Mouse (Mus musculus) hindbrain, embryonic 13.5 days (tissue): ENCODE data around the gene Prss57. TPM values are rescaled to one million over a fixed set of nuclear protein-coding genes. Genes with fewer than 3 reads are reported as not detected.

Experiments
- ATAC-seq: fragments of 200-750 bp; cut with Nextera tagmentation; 2 replicates; pipeline ENCODE4 v1.8.0; 2017; ENCODE audit warnings: moderate TSS enrichment; ENCODE audit not compliant: low FRiP score
- H3K27ac ChIP-seq: fragments of 300-500 bp; sonication (generic); 2 replicates; pipeline ENCODE4 v1.5.1; 2015; ENCODE audit warnings: inconsistent platforms, mild to moderate bottlenecking, moderate library complexity
- H3K27me3 ChIP-seq: fragments of 300-500 bp; sonication (generic); 2 replicates; pipeline ENCODE4 v1.6.1; 2015; ENCODE audit warnings: mild to moderate bottlenecking, inconsistent platforms
- H3K36me3 ChIP-seq: fragments of 300-500 bp; sonication (generic); 2 replicates; pipeline ENCODE4 v1.6.1; 2015; ENCODE audit warnings: mild to moderate bottlenecking, inconsistent platforms
- H3K4me1 ChIP-seq: fragments of 300-500 bp; sonication (generic); replicated peaks from 2 replicates; pipeline ENCODE4 v1.6.1; 2015; ENCODE audit warnings: inconsistent platforms
- H3K4me2 ChIP-seq: fragments of 300-500 bp; sonication (generic); 2 replicates; pipeline ENCODE4 v1.6.1; 2015; ENCODE audit warnings: inconsistent platforms, mild to moderate bottlenecking, moderate library complexity
- H3K4me3 ChIP-seq: fragments of 300-500 bp; sonication (generic); 2 replicates; pipeline ENCODE4 v1.5.1; 2015; ENCODE audit warnings: mild to moderate bottlenecking, inconsistent platforms
- H3K9ac ChIP-seq: fragments of 300-500 bp; sonication (generic); 2 replicates; pipeline ENCODE4 v1.6.1; 2015; ENCODE audit warnings: mild to moderate bottlenecking, inconsistent platforms
- H3K9me3 ChIP-seq: fragments of 300-500 bp; sonication (generic); 2 replicates; pipeline ENCODE4 v1.6.1; 2016; ENCODE audit warnings: inconsistent platforms
- WGBS: fragments of 180-500 bp; shearing (Covaris S2); methylation state at CpG from one replicate; pipeline ENCODE4 v1.1.7; 2015; 5-methylcytosine and 5-hydroxymethylcytosine counted together
- polyA plus RNA-seq: library from polyadenylated mRNA; unstranded; fragments of >200 nt; fragmentation: Nextera tagmentation; extraction: Ambion mirVana; gene quantifications from 2 replicates; pipeline ENCODE4 v1.2.1, GENCODE M21; 2015

Prss57 gene
- polyA plus RNA-seq, result 0.18 TPM in 1 of 2 replicates, not detected in the other

DNA sequence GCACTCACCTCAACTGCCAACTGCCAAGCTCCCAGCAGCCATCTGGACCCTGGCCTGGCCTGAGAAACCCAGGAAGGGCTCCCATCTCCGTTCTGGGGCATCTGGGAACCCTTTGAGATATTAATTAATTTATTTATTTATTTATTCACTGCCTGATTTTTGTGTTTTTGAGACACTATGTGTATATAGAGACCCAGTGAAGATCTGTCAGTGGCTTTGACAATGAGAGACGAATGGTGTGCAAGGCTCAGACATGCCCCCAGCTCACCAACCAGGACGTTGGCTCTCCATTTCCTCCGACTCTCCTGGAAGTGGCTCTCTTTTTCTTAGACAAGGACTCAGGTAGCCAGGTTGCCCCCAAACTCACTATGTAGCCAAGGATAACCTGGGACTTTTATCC, at the start of gene Prss57:
Gene Prss57 (minus strand): TSS at position 101 of the 400 bp plus-strand sequence.
- peaks cover 21% of the 10 kb centered on the region for H3K4me1 ChIP-seq
- H3K27me3 ChIP-seq, result 0 out of 2 replicates have a peak, but pooled peaks cover 4% of the 10 kb centered on the region
- 92% methylated on average over 4 of the region's 4 CpGs for WGBS
- no peaks in the 10 kb centered on the region for H3K36me3 ChIP-seq
- no peak within 1 kb of the TSS for H3K4me3 ChIP-seq
- no peak within 1 kb of the TSS for H3K27ac ChIP-seq
- no peak within 1 kb of the TSS for H3K4me2 ChIP-seq
- no peaks in the 10 kb centered on the region for H3K9me3 ChIP-seq
- ATAC-seq, result no peak
- no peak within 1 kb of the TSS for H3K9ac ChIP-seq

DNA sequence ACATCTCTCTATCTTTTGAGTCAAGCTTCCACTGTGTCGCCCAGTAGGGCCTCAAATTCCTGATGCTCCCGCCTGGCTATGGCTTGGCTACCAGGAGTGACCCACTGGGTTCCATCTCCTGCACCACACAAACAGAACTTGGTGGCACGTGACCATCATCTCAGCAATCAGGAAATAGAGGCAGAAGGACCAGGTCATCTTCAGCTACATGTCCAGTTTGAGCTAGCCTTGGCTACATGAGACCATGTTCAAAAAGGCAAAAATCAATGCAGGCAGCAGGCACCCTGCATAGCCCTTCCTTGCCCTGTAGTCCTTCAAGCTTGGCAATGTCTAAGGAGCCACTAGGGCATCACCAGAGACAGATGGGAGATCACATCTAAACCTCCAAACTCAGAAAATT, 49.3 kb upstream of the Prss57 start:
- Histone ChIP-seq H3K4me2 (peak overlapping the region; percentile 57; the same call in 1 of the 2 replicates), H3K27me3 (no peaks in the 10 kb centered on the region), H3K4me3 (no peak overlapping the region), H3K36me3 (no peaks in the 10 kb centered on the region), H3K9me3 (peaks cover 3% of the 10 kb centered on the region; the same call in 1 of the 2 replicates), H3K9ac (no peak overlapping the region), H3K4me1 (peaks cover 29% of the 10 kb centered on the region), H3K27ac (peak overlapping the region; percentile 75; the same call in 1 of the 2 replicates)
- WGBS, result 88% methylated on average over 3 of the region's 3 CpGs
- ATAC-seq, result no peak

DNA sequence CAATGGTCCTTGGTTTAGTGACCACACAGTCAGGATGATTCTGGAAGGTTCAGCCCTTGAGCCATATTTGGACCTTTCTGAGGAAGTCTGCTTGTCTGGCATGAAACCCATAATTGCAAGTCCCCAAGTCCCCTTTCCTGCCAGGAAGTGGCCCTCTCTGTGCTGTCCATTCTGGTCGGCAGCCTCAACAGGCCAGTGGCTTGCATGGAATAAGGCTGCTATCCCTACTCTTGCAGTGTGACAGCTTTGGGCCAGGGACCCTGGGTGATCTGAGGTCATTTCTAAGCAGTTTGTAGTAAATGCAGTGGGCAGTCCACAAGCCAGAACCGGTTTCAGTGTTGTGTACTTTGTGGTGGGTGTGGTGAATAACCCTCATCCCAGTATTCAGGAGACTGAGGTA, 47.4 kb upstream of the Prss57 start:
- WGBS, result 71% methylated on average over 2 of the region's 2 CpGs
- Histone ChIP-seq H3K36me3 (no peaks in the 10 kb centered on the region), H3K27me3 (no peaks in the 10 kb centered on the region), H3K4me1 (peaks cover 22% of the 10 kb centered on the region), H3K9me3 (peaks cover 3% of the 10 kb centered on the region; the same call in 1 of the 2 replicates), H3K4me3 (no peak overlapping the region), H3K27ac (no peak overlapping the region), H3K9ac (no peak overlapping the region), H3K4me2 (no peak overlapping the region)
- no peak for ATAC-seq

DNA sequence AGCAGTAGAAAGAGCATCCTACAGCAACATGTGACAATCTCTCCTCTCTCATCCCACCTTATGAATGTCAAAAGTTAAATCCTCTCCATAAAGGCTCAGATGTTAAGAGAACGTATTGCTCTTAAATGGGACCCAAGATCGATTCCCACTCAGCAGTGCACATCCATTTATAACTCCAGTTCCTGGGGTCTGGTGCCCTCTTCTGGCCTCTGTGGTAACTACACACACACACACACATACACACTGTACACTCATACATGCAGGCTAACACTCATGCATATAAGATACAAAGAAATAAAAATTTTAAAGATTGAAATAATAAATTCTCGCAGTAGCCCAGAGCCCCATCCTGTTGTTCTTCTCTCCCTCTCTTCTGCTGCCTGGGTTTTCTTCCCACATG, 46.2 kb upstream of the Prss57 start:
- no peak for ATAC-seq
- 98% methylated on average over 3 of the region's 3 CpGs for WGBS
- no peak overlapping the region for H3K4me3 ChIP-seq
- H3K9me3 ChIP-seq, result peaks cover 3% of the 10 kb centered on the region; the same call in 1 of the 2 replicates
- H3K27me3 ChIP-seq, result no peaks in the 10 kb centered on the region
- H3K27ac ChIP-seq, result no peak overlapping the region
- no peak overlapping the region for H3K4me2 ChIP-seq
- no peaks in the 10 kb centered on the region for H3K36me3 ChIP-seq
- H3K4me1 ChIP-seq, result peaks cover 12% of the 10 kb centered on the region
- no peak overlapping the region for H3K9ac ChIP-seq

DNA sequence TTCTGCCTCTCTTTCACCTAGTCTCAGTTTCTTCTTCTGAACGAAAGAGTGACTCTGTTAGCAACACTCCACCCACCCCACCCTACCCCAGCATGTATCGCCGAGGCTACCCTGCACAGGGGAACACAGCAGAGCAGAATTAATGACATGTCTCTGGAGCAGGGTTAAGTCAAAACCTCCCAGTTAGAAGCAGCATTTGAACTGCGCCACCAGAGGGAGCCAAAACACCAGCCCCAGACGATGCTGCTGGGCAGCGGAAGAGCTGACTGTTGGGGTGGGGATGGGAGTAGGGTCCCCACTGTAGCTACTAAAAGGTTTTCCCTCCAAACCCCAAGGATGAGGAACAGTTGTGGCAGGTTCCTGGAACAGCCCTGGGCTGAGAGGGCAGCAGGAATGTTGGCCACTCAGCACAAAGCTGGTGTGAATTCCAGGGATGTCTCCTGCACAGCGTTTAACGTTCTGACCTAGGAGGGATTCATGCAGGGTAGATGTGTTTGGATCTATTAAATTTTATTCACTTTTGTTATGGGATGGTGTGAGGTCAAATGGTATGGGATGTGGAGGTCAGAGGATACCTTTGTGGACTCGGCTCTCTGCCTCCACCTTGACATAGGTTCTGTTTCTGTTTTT, 44.1 kb upstream of the Prss57 start:
- H3K27me3 ChIP-seq, result no peaks in the 10 kb centered on the region
- ATAC-seq, result peak; percentile 43; the same call in 1 of the 2 replicates
- H3K4me3 ChIP-seq, result no peak overlapping the region
- no peak overlapping the region for H3K4me2 ChIP-seq
- 25% methylated on average over 9 of the region's 9 CpGs for WGBS
- no peaks in the 10 kb centered on the region for H3K36me3 ChIP-seq
- 0 out of 2 replicates have a peak overlapping the region, but pooled peaks have one; percentile 8 for H3K9ac ChIP-seq
- H3K27ac ChIP-seq, result no peak overlapping the region
- no peaks in the 10 kb centered on the region for H3K4me1 ChIP-seq
- peaks cover 3% of the 10 kb centered on the region; the same call in 1 of the 2 replicates for H3K9me3 ChIP-seq

DNA sequence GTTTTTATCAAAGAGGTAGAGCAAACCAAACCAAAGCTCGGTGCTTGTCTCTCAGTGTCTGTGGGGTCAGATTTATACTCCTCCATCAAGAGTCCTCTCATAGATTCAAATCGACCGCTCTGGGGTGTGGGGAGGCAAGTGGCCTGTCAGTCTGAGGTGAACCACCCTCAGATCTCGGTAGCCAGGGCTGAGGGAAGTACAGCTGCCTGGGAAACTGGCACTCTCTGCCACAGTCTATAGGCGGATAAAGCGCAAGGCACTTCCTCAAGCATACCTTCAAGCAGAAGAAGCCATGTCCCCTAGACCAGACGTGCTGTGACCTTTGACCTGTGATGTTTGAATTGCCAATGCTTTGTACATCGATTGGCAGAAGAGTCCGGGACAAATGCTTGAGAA, 42.0 kb upstream of the Prss57 start:
- H3K9ac ChIP-seq, result no peak overlapping the region
- H3K36me3 ChIP-seq, result no peaks in the 10 kb centered on the region
- no peak for ATAC-seq
- no peak overlapping the region for H3K4me3 ChIP-seq
- H3K27ac ChIP-seq, result no peak overlapping the region
- H3K4me2 ChIP-seq, result no peak overlapping the region
- H3K27me3 ChIP-seq, result no peaks in the 10 kb centered on the region
- WGBS, result 75% methylated on average over 9 of the region's 9 CpGs
- H3K9me3 ChIP-seq, result peaks cover 3% of the 10 kb centered on the region; the same call in 1 of the 2 replicates
- no peaks in the 10 kb centered on the region for H3K4me1 ChIP-seq

DNA sequence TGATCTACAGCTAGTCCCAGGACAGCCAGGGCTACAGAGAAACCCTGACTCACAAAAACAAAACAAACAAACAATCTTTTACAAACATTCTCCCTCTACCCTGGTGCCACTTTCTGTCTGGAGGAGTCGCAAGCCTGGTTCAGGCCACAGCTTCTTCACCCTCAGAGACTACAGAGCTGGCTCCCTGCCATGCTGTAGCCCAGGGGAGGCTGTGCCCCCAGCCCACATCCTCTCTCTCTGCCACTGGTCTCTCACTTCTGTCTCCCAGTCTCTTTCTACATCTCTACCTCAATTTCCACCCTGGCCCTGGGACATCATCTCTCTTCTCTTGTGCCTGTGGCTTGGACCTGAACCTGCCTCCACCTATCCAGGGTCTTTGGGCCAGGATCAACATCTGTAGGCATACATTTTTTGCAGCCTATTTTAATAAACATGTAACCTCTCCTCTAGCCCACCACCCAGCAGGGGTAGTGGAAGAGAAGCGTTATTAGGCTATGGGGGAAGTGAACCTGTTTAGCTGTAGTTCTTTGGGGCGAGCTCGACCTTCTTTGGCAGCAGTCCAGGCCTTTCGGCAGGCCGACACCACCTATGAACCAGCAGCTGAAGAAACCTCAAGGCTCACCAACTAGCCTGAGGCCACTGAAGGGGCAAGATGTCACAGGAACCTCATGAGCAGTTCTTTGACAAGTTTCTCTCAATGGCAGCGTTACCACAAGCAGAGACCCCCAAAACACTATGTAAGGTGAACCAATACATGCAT, 41.4 kb upstream of the Prss57 start:
- ATAC-seq, result no peak
- 78% methylated on average over 7 of the region's 7 CpGs for WGBS
- H3K9ac ChIP-seq, result peak overlapping the region; percentile 25; the same call in 1 of the 2 replicates

DNA sequence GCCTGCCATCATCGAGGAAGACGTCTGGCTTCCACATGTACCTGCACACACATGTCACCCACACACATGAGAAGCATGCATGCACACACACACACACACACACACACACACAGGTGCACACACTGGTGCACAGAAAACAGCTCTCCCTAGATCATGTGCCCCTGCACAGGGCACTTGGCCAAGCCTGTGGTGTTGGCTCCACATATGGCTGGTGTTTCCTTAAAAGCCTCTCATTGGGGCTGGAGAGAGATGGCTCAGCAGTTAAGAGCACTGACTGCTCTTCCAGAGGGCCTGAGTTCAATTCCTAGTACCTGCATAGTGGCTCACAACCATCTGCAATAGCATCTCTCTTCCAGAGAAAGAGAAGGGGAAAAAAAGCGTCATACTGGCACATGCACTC, 40.8 kb upstream of the Prss57 start:
- no peaks in the 10 kb centered on the region for H3K27me3 ChIP-seq
- no peak for ATAC-seq
- no peaks in the 10 kb centered on the region for H3K36me3 ChIP-seq
- WGBS, result 94% methylated on average over 3 of the region's 3 CpGs
- H3K4me1 ChIP-seq, result no peaks in the 10 kb centered on the region
- no peak overlapping the region for H3K27ac ChIP-seq
- no peak overlapping the region for H3K4me3 ChIP-seq
- H3K9ac ChIP-seq, result peak overlapping the region; percentile 25; the same call in 1 of the 2 replicates
- H3K9me3 ChIP-seq, result no peaks in the 10 kb centered on the region
- no peak overlapping the region for H3K4me2 ChIP-seq

More for the DNA sequence above, 41.4 kb upstream of the Prss57 start:
- Histone ChIP-seq H3K36me3 (no peaks in the 10 kb centered on the region), H3K4me3 (no peak overlapping the region), H3K4me2 (no peak overlapping the region), H3K27me3 (no peaks in the 10 kb centered on the region), H3K27ac (no peak overlapping the region), H3K9me3 (peaks cover 3% of the 10 kb centered on the region; the same call in 1 of the 2 replicates), H3K4me1 (no peaks in the 10 kb centered on the region)

DNA sequence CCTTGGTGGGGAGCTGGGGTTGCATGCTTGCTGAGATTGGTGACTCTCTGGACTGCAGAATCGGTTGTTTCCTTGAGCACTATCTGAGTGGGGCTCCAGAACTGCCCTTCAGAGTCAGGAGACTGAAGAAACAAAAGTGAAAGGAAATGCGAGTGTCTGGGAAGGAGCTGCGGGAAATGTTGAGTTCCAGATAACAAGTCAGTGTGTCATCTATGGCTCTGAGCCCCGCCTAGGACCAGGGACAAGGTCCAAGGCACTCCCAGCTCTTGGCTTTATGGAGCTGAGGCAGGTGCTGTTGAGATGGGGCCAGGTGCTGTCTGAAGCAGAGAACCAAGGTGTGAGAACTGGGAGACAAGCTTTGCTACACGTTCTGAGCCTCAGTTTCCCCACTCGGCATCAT, 33.7 kb upstream of the Prss57 start:
- no peak for ATAC-seq

DNA sequence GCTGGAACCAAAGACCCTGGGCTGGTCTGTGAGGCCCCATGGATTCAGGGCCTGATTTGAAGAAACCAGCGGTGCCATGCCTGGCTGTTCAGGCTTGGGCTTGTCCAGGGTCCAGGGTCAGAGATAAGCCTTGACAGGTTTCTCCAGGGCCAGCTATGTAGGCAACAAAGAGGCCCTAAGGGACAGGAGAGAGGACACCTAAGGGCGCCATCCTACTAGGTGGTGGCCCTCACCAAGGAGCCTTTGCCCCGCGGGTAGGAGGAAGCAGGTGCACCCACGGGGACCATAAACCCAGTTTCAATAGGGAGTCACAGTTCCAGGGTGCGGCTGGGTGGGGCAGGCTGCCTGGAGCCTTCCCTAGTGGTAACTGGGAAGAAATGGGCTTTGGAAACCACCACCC, 32.2 kb upstream of the Prss57 start:
- Histone ChIP-seq H3K4me2 (no peak overlapping the region), H3K27me3 (no peaks in the 10 kb centered on the region), H3K4me3 (no peak overlapping the region), H3K36me3 (peaks cover 36% of the 10 kb centered on the region), H3K9me3 (no peaks in the 10 kb centered on the region), H3K4me1 (peaks cover 13% of the 10 kb centered on the region), H3K9ac (peak overlapping the region; percentile 51; the same call in 1 of the 2 replicates), H3K27ac (peak overlapping the region; percentile 35; the same call in 1 of the 2 replicates)
- ATAC-seq, result no peak
- WGBS, result 79% methylated on average over 6 of the region's 6 CpGs

More for the DNA sequence above, 33.7 kb upstream of the Prss57 start:
- WGBS, result 70% methylated on average over 6 of the region's 6 CpGs
- H3K4me2 ChIP-seq, result no peak overlapping the region
- no peak overlapping the region for H3K4me3 ChIP-seq
- H3K9me3 ChIP-seq, result no peaks in the 10 kb centered on the region
- H3K27me3 ChIP-seq, result no peaks in the 10 kb centered on the region
- H3K4me1 ChIP-seq, result peaks cover 8% of the 10 kb centered on the region
- H3K27ac ChIP-seq, result no peak overlapping the region
- peak overlapping the region; percentile 19; the same call in 1 of the 2 replicates for H3K9ac ChIP-seq
- H3K36me3 ChIP-seq, result peaks cover 22% of the 10 kb centered on the region

DNA sequence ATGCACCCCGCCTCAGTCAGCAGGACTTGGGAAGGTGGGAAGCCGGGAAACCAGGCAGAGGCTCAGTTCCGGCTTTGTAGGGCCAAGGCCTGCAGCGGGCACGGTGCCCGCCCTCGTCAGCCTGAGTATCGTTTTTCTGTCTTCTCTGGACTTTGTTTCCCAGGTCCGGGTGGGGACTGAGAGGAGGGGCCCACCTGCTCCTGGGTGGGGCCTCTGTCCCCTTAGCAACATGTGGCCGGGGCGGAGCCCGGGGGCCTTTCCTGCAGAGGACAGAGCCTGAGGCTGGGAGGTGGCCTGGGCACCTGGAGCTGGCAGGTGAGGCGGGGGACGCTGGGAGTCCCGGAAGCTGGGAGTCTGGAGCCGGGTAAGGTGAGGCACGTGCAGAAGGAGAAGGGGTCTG, 31.6 kb upstream of the Prss57 start:
- 0 out of 2 replicates have a peak, but pooled peaks have one; percentile 19 for ATAC-seq
- no peak overlapping the region for H3K4me3 ChIP-seq
- no peaks in the 10 kb centered on the region for H3K9me3 ChIP-seq
- H3K9ac ChIP-seq, result peak overlapping the region; percentile 29; the same call in 1 of the 2 replicates
- 38% methylated on average over 17 of the region's 17 CpGs for WGBS
- H3K4me1 ChIP-seq, result peaks cover 13% of the 10 kb centered on the region
- H3K36me3 ChIP-seq, result peaks cover 40% of the 10 kb centered on the region
- no peaks in the 10 kb centered on the region for H3K27me3 ChIP-seq
- H3K4me2 ChIP-seq, result no peak overlapping the region
- peak overlapping the region; percentile 35 for H3K27ac ChIP-seq

DNA sequence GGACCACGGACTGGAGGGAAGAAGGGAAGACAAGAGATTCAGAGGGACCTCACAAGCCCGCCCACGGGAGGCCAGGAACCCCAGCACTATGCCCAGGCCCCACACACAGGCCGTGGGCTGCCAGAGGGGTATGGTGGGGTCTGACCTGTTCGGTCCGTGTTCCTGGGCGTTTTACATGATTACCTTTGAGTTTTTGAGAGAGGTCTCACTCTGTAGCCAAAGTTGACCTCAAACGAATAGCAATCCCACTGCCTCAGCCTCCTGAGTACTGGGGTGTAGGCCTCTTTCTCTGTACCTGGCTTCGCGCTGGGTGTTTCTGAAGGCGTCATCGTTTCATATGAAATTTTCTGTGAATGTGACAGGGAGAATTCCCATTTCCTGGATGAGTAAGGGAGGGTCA, 31.0 kb upstream of the Prss57 start:
- Histone ChIP-seq H3K4me1 (peaks cover 13% of the 10 kb centered on the region), H3K9me3 (no peaks in the 10 kb centered on the region), H3K27ac (peak overlapping the region; percentile 35; the same call in 1 of the 2 replicates), H3K9ac (peak overlapping the region; percentile 29; the same call in 1 of the 2 replicates), H3K4me3 (no peak overlapping the region), H3K27me3 (no peaks in the 10 kb centered on the region), H3K36me3 (peaks cover 46% of the 10 kb centered on the region), H3K4me2 (no peak overlapping the region)
- 92% methylated on average over 12 of the region's 12 CpGs for WGBS
- ATAC-seq, result no peak
